Mouse (Mus musculus): ENCODE measurements around the gene Rlf.

GRCm38 (mm10) chr4:121196205-121196604, 18.7 kb downstream of the Rlf start:
- TF ChIP-seq CTCF (IDR thresholded peaks at IDR 0.05; ENCODE audit: extremely low read depth, insufficient read length, insufficient replicate concordance, low read depth, low read length) (no peak), POLR2A (IDR thresholded peaks at IDR 0.05; ENCODE audit: low read depth, low read length) (no peak)

All from small intestine, adult 2 months (tissue).